Mouse (Mus musculus) liver (tissue): ENCODE results near the gene Jsrp1.

Source experiments
- DNase-seq: peaks from one replicate; pipeline ENCODE4 v3.0.0-alpha.2; 2020; ENCODE audit warnings: mixed read lengths

Jsrp1 gene

GRCm38 (mm10) chr10:80790761-80791404 is 22.4 kb downstream of the Jsrp1 start:
- DNase-seq = no peak

- DNase-seq = no peak
These were observed 25.8 kb downstream of the Jsrp1 start for GRCm38 (mm10) chr10:80787517-80787916.

- no peak for DNase-seq
These were observed 27.3 kb downstream of the Jsrp1 start for GRCm38 (mm10) chr10:80785963-80786362.

GRCm38 (mm10) chr10:80784871-80785270 is 28.4 kb downstream of the Jsrp1 start:
- DNase-seq = no peak

- DNase-seq = no peak
These were observed 29.0 kb downstream of the Jsrp1 start for GRCm38 (mm10) chr10:80784302-80784701.

GRCm38 (mm10) chr10:80779565-80779964 is 33.7 kb downstream of the Jsrp1 start:
- no peak for DNase-seq

GRCm38 (mm10) chr10:80777123-80777522 is 36.2 kb downstream of the Jsrp1 start:
- DNase-seq = no peak

- DNase-seq = no peak
These were observed 36.9 kb downstream of the Jsrp1 start for GRCm38 (mm10) chr10:80776358-80776869.

- no peak for DNase-seq
These were observed 37.6 kb downstream of the Jsrp1 start for GRCm38 (mm10) chr10:80775731-80776130.

- DNase-seq = no peak
These were observed 38.3 kb downstream of the Jsrp1 start for GRCm38 (mm10) chr10:80774981-80775380.

- DNase-seq = peak; percentile 76
These were observed 38.7 kb downstream of the Jsrp1 start for GRCm38 (mm10) chr10:80774549-80774948.

GRCm38 (mm10) chr10:80773816-80774215 is 39.5 kb downstream of the Jsrp1 start:
- no peak for DNase-seq

- no peak for DNase-seq
These were observed 44.9 kb downstream of the Jsrp1 start for GRCm38 (mm10) chr10:80768365-80768764.

GRCm38 (mm10) chr10:80766161-80766815 is 47.0 kb downstream of the Jsrp1 start:
- no peak for DNase-seq

- DNase-seq = no peak
These were observed 47.6 kb downstream of the Jsrp1 start for GRCm38 (mm10) chr10:80765746-80766145.

GRCm38 (mm10) chr10:80763502-80763901 is 49.8 kb downstream of the Jsrp1 start:
- no peak for DNase-seq

- DNase-seq = no peak
These were observed 51.5 kb downstream of the Jsrp1 start for GRCm38 (mm10) chr10:80761821-80762220.

- DNase-seq = no peak
These were observed 52.4 kb downstream of the Jsrp1 start for GRCm38 (mm10) chr10:80760596-80761524.

GRCm38 (mm10) chr10:80758651-80759050 is 54.6 kb downstream of the Jsrp1 start:
- DNase-seq = no peak
